Mouse (Mus musculus): ENCODE data around the gene Dagla. TPM values are rescaled to one million over a fixed set of nuclear protein-coding genes. Genes with fewer than 3 reads are reported as not detected.

Dagla gene
- polyA plus RNA-seq, 1 experiment: 9.6 TPM

GRCm38 (mm10) chr19:10338724-10339123, 34.0 kb upstream of the Dagla start:
- Histone ChIP-seq H3K27me3 (ENCODE audit: control insufficient read depth, insufficient read depth, insufficient read length) (peaks cover 38% of the 10 kb centered on the region), H3K4me3 (no peak overlapping the region), H3K36me3 (ENCODE audit: control insufficient read depth, insufficient read depth) (no peaks in the 10 kb centered on the region), H3K79me2 (ENCODE audit: control insufficient read depth, insufficient read depth) (no peaks in the 10 kb centered on the region), H3ac (ENCODE audit: control insufficient read depth, insufficient read length) (no peak overlapping the region), H3K4me2 (ENCODE audit: low read depth) (no peak overlapping the region)
- TF ChIP-seq E2F4 (IDR thresholded peaks at IDR 0.05; ENCODE audit: insufficient read depth): no peak
- TF ChIP-seq CEBPB (IDR thresholded peaks at IDR 0.05; ENCODE audit: insufficient read depth, poor library complexity, severe bottlenecking): no peak
- TF ChIP-seq POLR2A (IDR thresholded peaks at IDR 0.05; ENCODE audit: insufficient read length, low read depth): no peak
- no peak for TF ChIP-seq TCF12 (IDR thresholded peaks at IDR 0.05; ENCODE audit: insufficient read depth, poor library complexity, severe bottlenecking)
- TF ChIP-seq TCF3 (IDR thresholded peaks at IDR 0.05; ENCODE audit: insufficient read length, low read depth): no peak
- TF ChIP-seq SRF (IDR thresholded peaks at IDR 0.05; ENCODE audit: control insufficient read depth, insufficient read length, low read depth): no peak
- no peak for TF ChIP-seq REST (IDR thresholded peaks at IDR 0.05; ENCODE audit: insufficient read depth, insufficient read length)
- no peak for TF ChIP-seq USF1 (IDR thresholded peaks at IDR 0.05; ENCODE audit: low read depth)
- no peak for TF ChIP-seq MYOG (IDR thresholded peaks at IDR 0.05; ENCODE audit: control insufficient read depth in 1 of 3, insufficient read depth in 1 of 3, insufficient read length in 2 of 3, low read depth in 2 of 3)

GRCm38 (mm10) chr19:10334467-10334866, 29.8 kb upstream of the Dagla start:
- H3K79me2 ChIP-seq (ENCODE audit: control insufficient read depth, insufficient read depth): no peaks in the 10 kb centered on the region
- H3K4me2 ChIP-seq (ENCODE audit: low read depth): no peak overlapping the region
- no peaks in the 10 kb centered on the region for H3K36me3 ChIP-seq (ENCODE audit: control insufficient read depth, insufficient read depth)
- H3K4me3 ChIP-seq: no peak overlapping the region
- peaks cover 32% of the 10 kb centered on the region for H3K27me3 ChIP-seq (ENCODE audit: control insufficient read depth, insufficient read depth, insufficient read length)
- TF ChIP-seq MYOD1 (IDR thresholded peaks at IDR 0.05; ENCODE audit: control insufficient read depth in 1 of 3, insufficient read length in 2 of 3, low read depth in 2 of 3): no peak
- no peak for TF ChIP-seq REST (IDR thresholded peaks at IDR 0.05; ENCODE audit: insufficient read depth, insufficient read length)
- TF ChIP-seq TCF3 (IDR thresholded peaks at IDR 0.05; ENCODE audit: insufficient read length, low read depth): no peak
- TF ChIP-seq POLR2A (IDR thresholded peaks at IDR 0.05; ENCODE audit: insufficient read length, low read depth): no peak
- TF ChIP-seq SRF (IDR thresholded peaks at IDR 0.05; ENCODE audit: control insufficient read depth, insufficient read length, low read depth): no peak
- TF ChIP-seq POLR2AphosphoS2 (IDR thresholded peaks at IDR 0.05; ENCODE audit: insufficient read length, low read depth): no peak
- TF ChIP-seq MYOG (IDR thresholded peaks at IDR 0.05; ENCODE audit: control insufficient read depth in 1 of 3, insufficient read depth in 1 of 3, insufficient read length in 2 of 3, low read depth in 2 of 3): no peak
- no peak for TF ChIP-seq CEBPB (IDR thresholded peaks at IDR 0.05; ENCODE audit: insufficient read depth, poor library complexity, severe bottlenecking)
- TF ChIP-seq TCF12 (IDR thresholded peaks at IDR 0.05; ENCODE audit: insufficient read depth, poor library complexity, severe bottlenecking): no peak
- TF ChIP-seq MAX (IDR thresholded peaks at IDR 0.05; ENCODE audit: low read depth): no peak
- TF ChIP-seq E2F4 (IDR thresholded peaks at IDR 0.05; ENCODE audit: insufficient read depth): no peak
- TF ChIP-seq USF1 (IDR thresholded peaks at IDR 0.05; ENCODE audit: low read depth): no peak
- H3ac ChIP-seq (ENCODE audit: control insufficient read depth, insufficient read length): no peak overlapping the region

GRCm38 (mm10) chr19:10333545-10334252, 29.0 kb upstream of the Dagla start:
- H3K4me2 ChIP-seq (ENCODE audit: low read depth): no peak overlapping the region
- H3ac ChIP-seq (ENCODE audit: control insufficient read depth, insufficient read length): no peak overlapping the region
- no peak overlapping the region for H3K4me3 ChIP-seq
- no peaks in the 10 kb centered on the region for H3K36me3 ChIP-seq (ENCODE audit: control insufficient read depth, insufficient read depth)
- TF ChIP-seq TCF3 (IDR thresholded peaks at IDR 0.05; ENCODE audit: insufficient read length, low read depth) (no peak), E2F4 (IDR thresholded peaks at IDR 0.05; ENCODE audit: insufficient read depth) (no peak), SRF (IDR thresholded peaks at IDR 0.05; ENCODE audit: control insufficient read depth, insufficient read length, low read depth) (no peak), USF1 (IDR thresholded peaks at IDR 0.05; ENCODE audit: low read depth) (no peak), POLR2A (IDR thresholded peaks at IDR 0.05; ENCODE audit: insufficient read length, low read depth) (no peak), POLR2AphosphoS2 (IDR thresholded peaks at IDR 0.05; ENCODE audit: insufficient read length, low read depth) (no peak), CEBPB (IDR thresholded peaks at IDR 0.05; ENCODE audit: insufficient read depth, poor library complexity, severe bottlenecking) (no peak), MYOD1 (IDR thresholded peaks at IDR 0.05; ENCODE audit: control insufficient read depth in 1 of 3, insufficient read length in 2 of 3, low read depth in 2 of 3) (no peak), MYOG (IDR thresholded peaks at IDR 0.05; ENCODE audit: control insufficient read depth in 1 of 3, insufficient read depth in 1 of 3, insufficient read length in 2 of 3, low read depth in 2 of 3) (no peak), MAX (IDR thresholded peaks at IDR 0.05; ENCODE audit: low read depth) (no peak), REST (IDR thresholded peaks at IDR 0.05; ENCODE audit: insufficient read depth, insufficient read length) (no peak), TCF12 (IDR thresholded peaks at IDR 0.05; ENCODE audit: insufficient read depth, poor library complexity, severe bottlenecking) (no peak)
- peaks cover 26% of the 10 kb centered on the region for H3K27me3 ChIP-seq (ENCODE audit: control insufficient read depth, insufficient read depth, insufficient read length)
- no peaks in the 10 kb centered on the region for H3K79me2 ChIP-seq (ENCODE audit: control insufficient read depth, insufficient read depth)

GRCm38 (mm10) chr19:10331706-10332105, 27.0 kb upstream of the Dagla start:
- Histone ChIP-seq H3K4me3 (no peak overlapping the region), H3K4me2 (ENCODE audit: low read depth) (no peak overlapping the region), H3K79me2 (ENCODE audit: control insufficient read depth, insufficient read depth) (no peaks in the 10 kb centered on the region), H3K27me3 (ENCODE audit: control insufficient read depth, insufficient read depth, insufficient read length) (peaks cover 9% of the 10 kb centered on the region), H3K36me3 (ENCODE audit: control insufficient read depth, insufficient read depth) (no peaks in the 10 kb centered on the region), H3ac (ENCODE audit: control insufficient read depth, insufficient read length) (no peak overlapping the region)
- no peak for TF ChIP-seq MYOG (IDR thresholded peaks at IDR 0.05; ENCODE audit: control insufficient read depth in 1 of 3, insufficient read depth in 1 of 3, insufficient read length in 2 of 3, low read depth in 2 of 3)
- no peak for TF ChIP-seq TCF3 (IDR thresholded peaks at IDR 0.05; ENCODE audit: insufficient read length, low read depth)
- TF ChIP-seq SRF (IDR thresholded peaks at IDR 0.05; ENCODE audit: control insufficient read depth, insufficient read length, low read depth): no peak
- TF ChIP-seq MYOD1 (IDR thresholded peaks at IDR 0.05; ENCODE audit: control insufficient read depth in 1 of 3, insufficient read length in 2 of 3, low read depth in 2 of 3): no peak
- no peak for TF ChIP-seq POLR2A (IDR thresholded peaks at IDR 0.05; ENCODE audit: insufficient read length, low read depth)
- TF ChIP-seq POLR2AphosphoS2 (IDR thresholded peaks at IDR 0.05; ENCODE audit: insufficient read length, low read depth): no peak
- no peak for TF ChIP-seq CEBPB (IDR thresholded peaks at IDR 0.05; ENCODE audit: insufficient read depth, poor library complexity, severe bottlenecking)
- TF ChIP-seq E2F4 (IDR thresholded peaks at IDR 0.05; ENCODE audit: insufficient read depth): no peak
- no peak for TF ChIP-seq USF1 (IDR thresholded peaks at IDR 0.05; ENCODE audit: low read depth)
- no peak for TF ChIP-seq MAX (IDR thresholded peaks at IDR 0.05; ENCODE audit: low read depth)
- no peak for TF ChIP-seq REST (IDR thresholded peaks at IDR 0.05; ENCODE audit: insufficient read depth, insufficient read length)
- TF ChIP-seq TCF12 (IDR thresholded peaks at IDR 0.05; ENCODE audit: insufficient read depth, poor library complexity, severe bottlenecking): no peak
